Mouse (Mus musculus) embryonic fibroblast, embryonic 13.5 days (primary cell): Measurements from ENCODE around the gene Gm7168.

Experiments
- CTCF ChIP-seq: IDR thresholded peaks from 2 replicates; pipeline ENCODE4 v1.5.1; 2011; ENCODE audit warnings: mild to moderate bottlenecking, control low read depth, low read length, moderate library complexity, borderline replicate concordance; ENCODE audit not compliant: insufficient read depth
- POLR2A ChIP-seq: IDR thresholded peaks from 2 replicates; pipeline ENCODE4 v1.6.1; 2011; ENCODE audit warnings: low read depth, mild to moderate bottlenecking, control low read depth, low read length, moderate library complexity

DNA sequence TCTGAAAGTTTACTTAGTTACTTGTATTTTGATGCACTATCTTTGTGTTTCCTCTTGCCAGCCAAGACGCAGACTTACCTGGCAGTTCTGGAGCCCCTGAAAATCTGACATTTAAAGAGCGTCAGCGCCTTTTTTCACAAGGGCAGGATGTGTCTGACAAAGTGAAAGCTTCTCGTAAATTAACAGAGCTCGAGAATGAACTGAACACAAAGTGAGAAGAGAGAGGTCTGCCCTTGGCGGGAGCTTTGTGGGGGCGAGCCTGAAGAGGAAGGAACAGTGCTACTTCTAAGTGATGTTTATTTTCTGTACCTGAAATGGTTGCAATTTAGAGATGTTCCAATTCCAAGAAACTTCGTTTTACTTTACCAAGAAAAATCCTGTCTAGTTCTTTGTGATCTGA lies 44.4 kb upstream of the Gm7168 start:
- TF ChIP-seq CTCF: no peak
- no peak for TF ChIP-seq POLR2A
